Mouse (Mus musculus): ENCODE data around the gene Cdk14.

DNA sequence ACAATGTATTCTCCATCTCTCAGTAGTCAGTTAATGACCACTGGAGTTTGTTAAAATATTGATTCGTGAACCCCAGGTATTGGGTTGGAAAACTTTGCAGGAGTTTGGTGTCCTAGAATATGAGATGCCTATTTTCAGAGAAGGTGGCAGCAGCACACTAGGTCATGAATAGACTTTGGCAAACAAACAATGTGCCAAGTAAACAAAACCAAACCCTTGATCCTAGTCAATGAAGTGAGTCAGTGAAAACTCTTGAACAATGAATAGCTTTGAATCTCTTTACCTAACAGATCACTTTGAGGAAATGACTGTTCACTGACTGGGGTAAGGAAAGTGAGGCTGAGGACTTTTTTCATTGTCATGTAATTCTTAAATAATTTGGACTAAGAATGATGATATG, 537.3 kb downstream of the Cdk14 start:
- TF ChIP-seq HCFC1 (IDR thresholded peaks at IDR 0.05; ENCODE audit: borderline replicate concordance, insufficient read depth, low read length) (no peak), ZC3H11A (IDR thresholded peaks at IDR 0.05; ENCODE audit: borderline replicate concordance, low read depth, low read length) (no peak), ZNF384 (IDR thresholded peaks at IDR 0.05; ENCODE audit: low read depth, low read length) (no peak), MAFK (IDR thresholded peaks at IDR 0.05; ENCODE audit: insufficient read depth, low read depth, low read length) (no peak), CHD2 (IDR thresholded peaks at IDR 0.05; ENCODE audit: low read depth, low read length) (no peak)

Data from ES-E14 (cell line).